Mouse (Mus musculus) NIH3T3 (cell line): ENCODE data around the gene AU021092.
A peak's percentile ranks its signal among the peaks of the same experiment; 100 is the strongest.

Experiments
- DNase-seq: peaks from one replicate; pipeline ENCODE4 v3.0.0-alpha.2; 2012; ENCODE audit warnings: low read depth

The AU021092 gene

GRCm38 (mm10) chr16:5212150-5212549 lies 9.9 kb downstream of the AU021092 start:
- DNase-seq = no peak

DNA sequence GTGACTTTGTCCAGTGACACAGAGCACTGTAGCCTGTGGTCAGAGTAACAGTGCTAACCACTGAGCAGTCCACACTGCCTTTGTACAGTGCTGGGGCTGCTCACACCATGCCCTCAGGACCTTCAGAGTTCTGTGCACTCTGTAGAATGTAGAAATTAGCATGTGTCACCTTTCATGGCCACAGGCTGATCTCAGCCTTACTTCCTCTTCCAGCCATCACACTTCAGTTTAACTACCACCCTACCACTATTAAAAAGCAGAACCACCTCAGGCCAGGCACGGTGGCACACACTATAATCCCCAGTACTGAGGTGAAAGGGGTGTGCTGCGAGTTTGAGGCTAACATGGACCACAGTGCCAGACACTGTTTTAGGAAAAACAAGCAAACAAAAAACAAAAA lies 11.7 kb downstream of the AU021092 start:
- no peak for DNase-seq

GRCm38 (mm10) chr16:5206051-5206450 lies 16.0 kb downstream of the AU021092 start:
- peak; percentile 39 for DNase-seq

DNA sequence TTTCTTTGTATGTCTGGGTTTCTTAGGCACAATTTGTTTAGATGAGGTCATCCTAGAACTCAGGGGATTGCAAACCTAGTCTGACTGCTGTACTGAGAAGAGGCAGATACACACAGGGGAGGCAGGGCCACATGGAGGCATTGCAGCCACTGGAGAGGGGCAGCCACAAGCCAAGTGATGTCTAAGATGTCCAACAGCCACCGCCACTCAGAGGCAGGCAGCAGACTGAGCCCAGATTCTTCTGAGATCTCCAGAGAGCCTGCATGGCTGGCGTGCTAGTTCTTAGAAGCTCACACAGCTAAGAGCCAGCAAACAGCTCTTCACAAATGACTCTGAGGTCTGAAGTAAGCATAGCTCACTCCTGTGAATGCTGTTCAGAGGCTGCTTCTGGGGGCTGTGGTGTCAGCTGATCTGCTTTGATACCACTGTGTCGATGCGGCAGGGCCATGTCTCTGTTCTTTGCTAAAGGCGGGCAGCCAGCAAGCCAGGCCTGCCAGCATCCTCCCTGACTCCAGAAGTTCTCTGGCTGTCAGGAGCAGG lies 16.6 kb downstream of the AU021092 start:
- no peak for DNase-seq

DNA sequence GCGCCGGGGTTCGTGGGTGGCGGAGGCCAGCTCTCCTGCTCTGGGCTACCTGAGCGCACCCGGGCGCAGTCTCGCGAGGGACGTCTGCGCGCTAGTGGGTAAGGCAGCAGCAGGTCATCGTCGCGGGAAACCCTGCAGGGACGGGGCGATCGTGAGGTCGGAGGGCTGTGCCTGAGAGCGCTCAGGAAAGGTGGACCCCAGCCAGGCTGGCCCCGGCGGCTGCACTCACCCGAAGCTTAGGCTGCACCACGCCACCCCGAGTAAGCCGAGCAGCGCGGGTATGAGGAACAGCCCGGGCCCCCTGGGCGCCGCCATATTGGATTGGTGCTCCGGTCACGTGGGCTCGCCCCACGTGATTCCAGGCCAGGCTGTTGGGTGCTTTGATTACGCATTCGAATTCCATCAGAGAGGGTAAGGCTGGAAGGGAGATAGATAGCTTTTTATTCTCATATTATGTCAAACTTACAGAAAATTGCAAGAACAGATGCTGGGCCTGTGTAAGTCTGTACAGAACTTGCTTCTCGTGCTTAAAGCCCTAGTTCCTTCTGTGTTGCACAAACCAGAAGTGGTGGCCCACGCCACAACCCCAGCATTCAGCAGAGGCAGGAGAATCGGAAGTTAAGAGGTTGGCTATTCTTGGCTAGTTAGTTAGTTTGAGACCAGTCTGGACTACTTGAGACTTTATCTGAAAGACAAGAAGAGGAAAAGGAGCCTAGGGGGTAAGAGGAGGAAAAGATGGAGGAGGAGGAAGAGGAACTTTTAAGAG lies 18.2 kb downstream of the AU021092 start, which contains the start of gene Nagpa:
TSS of gene Nagpa (minus strand) at position 345 of the 766 bp plus-strand sequence.
- peak; percentile 98 for DNase-seq

DNA sequence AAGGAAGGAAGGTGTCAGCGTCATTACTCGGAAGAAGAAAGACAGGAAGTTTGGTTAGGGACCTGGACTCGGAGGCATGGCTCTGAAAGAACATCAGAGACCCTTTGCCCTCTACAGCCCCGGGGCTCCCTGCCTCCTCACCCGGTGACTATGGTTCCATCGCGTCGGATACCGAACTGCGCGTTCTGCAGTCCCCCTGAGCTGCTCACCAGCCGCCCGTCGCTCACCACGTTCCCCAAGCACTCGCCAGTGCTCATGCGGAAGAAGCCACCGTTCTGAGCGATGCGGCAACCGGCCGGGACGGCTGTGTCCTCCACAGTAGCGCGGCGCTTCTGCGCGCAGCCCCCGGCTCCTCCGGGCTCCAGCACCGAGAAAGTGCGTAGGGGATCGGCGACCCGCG lies 18.9 kb downstream of the AU021092 start:
- peak; percentile 11 for DNase-seq

DNA sequence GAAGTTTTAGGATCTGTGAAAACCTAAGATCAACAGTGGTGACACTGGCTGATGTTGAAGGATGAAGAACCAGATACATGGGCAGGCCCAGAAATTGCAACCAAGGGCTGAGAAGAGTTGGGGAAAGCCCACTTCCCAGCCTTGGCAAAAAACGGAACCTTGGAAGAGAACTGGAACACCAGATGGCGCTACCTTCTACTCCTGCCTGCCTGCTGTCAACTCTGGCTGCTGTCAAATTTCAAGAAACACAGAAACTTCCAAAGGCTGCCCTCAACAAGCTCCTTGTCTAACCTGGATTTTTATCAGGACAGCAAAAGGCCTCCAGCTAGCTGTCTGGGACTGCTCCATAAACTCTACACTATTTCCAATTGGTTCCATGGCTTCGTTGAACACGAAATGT lies 19.4 kb downstream of the AU021092 start:
- peak; percentile 78 for DNase-seq

DNA sequence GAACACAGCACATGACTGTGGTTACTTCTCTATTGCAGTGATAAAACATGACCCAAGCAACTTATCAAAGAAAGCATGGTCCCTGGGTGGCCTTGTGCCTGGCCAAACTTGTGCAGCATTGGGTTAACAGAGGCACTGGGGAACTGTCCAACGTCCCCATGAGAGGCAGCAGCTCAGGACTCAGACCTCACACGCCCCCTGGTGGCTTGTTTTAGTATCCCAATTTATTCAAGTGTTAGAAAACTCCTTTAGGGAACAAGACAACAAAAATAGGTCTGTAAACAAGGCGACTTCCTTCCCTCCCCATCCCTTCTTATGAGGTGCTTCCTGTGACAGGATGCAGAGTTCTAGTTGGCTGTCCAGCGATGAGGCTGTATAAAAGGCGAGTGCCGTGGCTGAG lies 27.0 kb downstream of the AU021092 start:
- peak; percentile 82 for DNase-seq

DNA sequence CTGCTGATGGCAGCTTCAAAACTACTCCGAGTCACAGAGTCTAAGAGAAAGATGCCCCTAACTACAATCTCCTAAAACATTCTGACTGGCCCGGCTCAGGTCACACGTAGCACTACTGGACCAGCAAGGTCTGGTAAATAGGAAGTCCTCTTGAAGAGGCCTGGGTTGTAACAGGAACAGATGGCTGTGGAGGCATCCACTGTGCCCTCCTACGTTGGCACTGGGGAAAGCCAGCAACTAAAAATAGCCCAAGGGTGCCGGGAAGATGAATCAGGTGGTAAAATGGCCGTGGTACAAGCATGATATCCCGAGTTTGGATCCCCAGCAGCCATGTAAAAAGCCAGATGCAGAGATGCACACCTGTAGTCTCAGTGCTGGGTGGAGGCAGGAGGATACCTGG lies 35.9 kb downstream of the AU021092 start:
- peak; percentile 22 for DNase-seq

DNA sequence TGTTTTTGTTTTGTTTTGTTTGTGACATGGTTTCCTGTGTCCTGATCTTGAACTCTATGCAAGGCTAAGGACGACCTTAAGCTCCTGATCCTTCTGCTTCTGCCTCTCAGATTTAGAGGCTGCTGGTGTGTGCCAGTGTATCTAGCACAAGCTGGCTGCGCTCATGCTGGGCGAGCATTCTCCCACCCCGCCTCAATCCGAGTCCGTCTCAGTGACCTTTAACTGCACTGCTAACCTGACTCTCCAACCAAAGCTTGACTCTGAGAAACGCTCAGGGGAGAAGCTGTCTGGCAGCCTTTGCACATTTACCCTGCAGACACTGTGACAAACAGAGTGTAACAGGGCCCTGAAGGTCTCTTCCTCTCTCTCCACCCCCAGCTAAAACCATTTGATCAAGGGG lies 36.4 kb downstream of the AU021092 start:
- DNase-seq = no peak

DNA sequence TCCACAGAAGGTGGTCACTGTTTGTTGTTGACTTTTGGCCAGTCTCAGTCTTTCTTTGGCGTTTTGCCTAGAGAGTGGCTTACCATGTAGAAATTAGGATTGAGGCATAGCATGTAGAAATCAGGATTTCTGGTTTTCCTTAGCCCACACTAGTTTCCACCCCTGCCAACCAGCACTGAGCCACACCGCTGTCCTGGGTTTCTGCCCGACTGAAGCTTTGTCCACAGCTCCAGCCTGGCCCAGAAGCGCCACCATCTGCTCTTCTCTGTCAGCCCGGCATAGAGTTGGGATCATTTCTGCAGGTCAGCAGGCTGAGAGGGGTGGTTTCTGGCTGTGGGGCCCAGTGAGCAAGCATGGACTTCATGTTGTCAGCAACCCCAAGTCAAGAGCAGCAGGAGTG lies 37.1 kb downstream of the AU021092 start:
- DNase-seq = no peak

- DNase-seq = no peak
Observed at GRCm38 (mm10) chr16:5184101-5184500, 38.0 kb downstream of the AU021092 start.

DNA sequence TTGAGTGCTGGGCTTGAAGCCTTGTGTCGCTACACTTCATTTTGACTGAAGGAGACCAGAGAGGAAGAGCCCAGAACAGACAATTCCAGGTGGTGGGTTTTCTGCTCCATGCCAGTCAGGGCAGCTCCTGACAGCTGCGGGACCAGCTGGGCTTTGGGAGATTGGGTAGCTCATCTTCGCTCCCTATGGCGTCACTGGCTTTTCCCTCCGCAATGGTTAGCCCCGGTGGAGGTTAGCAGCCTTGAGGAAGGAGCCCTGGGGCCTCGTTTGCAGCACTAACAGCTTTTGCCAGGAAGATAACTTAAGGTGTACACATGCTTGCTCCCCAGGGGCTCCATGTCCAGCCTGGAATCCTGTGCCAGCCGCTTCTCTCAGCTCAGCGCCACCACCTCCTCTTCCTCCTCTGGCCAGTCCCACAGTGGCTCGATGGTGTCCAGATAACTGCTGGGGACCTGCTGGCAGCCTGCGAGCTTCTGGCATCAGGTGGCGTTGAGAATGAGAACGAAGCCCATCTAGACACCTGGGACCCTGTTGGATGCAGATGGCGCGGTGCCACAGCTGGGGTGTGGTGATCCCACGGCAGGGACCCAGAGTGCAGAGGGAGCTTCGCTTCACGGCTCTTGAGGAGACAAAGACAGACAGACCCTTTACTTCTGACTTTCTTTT lies 38.7 kb downstream of the AU021092 start:
- DNase-seq = no peak

DNA sequence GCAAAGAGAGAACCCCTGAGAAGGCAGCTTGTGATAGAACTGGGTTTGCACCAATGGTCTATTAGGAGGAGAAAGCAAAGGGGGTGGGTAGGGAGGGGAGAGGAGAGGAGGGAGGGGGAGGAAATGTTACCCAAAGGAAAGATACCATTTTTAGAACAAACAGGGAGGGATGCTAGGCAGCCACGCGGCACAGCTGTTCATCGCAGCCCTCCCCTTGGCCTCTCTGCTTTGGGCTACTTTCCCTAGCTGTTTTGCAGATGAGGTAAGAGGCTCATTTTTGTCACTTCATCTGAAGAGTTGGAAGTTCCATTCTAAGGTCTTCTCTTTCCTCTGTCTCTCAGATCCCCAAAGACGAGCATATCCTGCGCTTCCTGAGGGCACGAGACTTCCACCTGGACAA lies 49.5 kb downstream of the AU021092 start:
- no peak for DNase-seq

GRCm38 (mm10) chr16:5168829-5169228 lies 53.3 kb downstream of the AU021092 start:
- DNase-seq = no peak

- no peak for DNase-seq
Observed at GRCm38 (mm10) chr16:5168038-5168437, 54.1 kb downstream of the AU021092 start.

GRCm38 (mm10) chr16:5164327-5164726 lies 57.8 kb downstream of the AU021092 start:
- DNase-seq = no peak
